Mouse (Mus musculus): ENCODE results near the gene Schip1.

DNA sequence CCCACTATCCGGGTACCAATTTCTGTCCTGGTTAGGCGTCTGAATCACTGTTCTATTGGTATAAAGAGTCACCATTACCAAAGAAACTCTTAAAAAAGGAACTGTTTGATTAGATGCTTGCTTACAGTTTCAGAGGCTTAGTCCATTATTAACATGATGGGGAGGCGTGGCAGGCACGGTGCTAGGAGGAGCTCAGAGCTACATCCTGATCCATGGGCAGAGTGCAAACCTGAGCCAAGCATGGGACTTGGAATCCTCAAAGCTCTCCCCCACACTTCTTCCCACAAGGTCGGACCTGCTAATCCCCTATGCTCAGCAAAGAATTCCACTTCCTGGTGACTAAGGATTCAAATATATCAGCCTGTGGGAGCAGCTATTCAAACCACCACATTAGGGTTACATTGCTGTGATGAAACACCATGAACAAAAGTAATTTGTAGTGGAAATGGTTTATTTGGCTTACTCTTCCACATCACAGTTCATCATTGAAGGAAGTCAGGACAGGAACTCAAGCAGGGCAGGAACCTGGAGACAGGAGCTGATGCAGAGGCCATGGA lies 604.9 kb downstream of the Schip1 start:
- no peak for TF ChIP-seq CTCF (IDR thresholded peaks at IDR 0.05; ENCODE audit: low read depth)
- no peak for TF ChIP-seq EP300 (optimal IDR thresholded peaks at IDR 0.05)

All from stomach, postnatal 0 days (tissue).